Mouse (Mus musculus): ENCODE data around the gene Hus1b.

DNA sequence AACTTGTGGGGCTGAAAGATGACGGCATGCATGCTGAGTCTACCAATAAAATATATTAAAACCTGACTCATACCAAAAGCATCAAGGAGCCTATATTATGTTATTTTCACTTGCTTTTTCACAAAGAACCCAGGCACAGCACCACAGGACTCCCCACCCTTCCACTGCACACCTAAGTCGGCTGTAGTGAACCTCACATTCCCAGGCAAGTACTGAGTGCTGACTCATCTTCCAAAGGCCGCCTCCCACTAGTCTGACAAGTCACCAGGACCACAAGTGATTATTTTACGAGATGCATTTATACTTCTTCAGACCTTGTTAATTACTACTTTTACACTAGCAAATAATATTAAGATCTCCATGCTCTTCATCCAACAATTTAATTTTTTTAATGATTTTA is 15.9 kb downstream of the Hus1b start:
- TF ChIP-seq CTCF (IDR thresholded peaks at IDR 0.05; ENCODE audit: control insufficient read depth, insufficient read depth, insufficient read length) (no peak), MAX (IDR thresholded peaks at IDR 0.05) (no peak)
